8 mouse cellular contexts compared by ENCODE assay signal in the genomic region with DNA sequence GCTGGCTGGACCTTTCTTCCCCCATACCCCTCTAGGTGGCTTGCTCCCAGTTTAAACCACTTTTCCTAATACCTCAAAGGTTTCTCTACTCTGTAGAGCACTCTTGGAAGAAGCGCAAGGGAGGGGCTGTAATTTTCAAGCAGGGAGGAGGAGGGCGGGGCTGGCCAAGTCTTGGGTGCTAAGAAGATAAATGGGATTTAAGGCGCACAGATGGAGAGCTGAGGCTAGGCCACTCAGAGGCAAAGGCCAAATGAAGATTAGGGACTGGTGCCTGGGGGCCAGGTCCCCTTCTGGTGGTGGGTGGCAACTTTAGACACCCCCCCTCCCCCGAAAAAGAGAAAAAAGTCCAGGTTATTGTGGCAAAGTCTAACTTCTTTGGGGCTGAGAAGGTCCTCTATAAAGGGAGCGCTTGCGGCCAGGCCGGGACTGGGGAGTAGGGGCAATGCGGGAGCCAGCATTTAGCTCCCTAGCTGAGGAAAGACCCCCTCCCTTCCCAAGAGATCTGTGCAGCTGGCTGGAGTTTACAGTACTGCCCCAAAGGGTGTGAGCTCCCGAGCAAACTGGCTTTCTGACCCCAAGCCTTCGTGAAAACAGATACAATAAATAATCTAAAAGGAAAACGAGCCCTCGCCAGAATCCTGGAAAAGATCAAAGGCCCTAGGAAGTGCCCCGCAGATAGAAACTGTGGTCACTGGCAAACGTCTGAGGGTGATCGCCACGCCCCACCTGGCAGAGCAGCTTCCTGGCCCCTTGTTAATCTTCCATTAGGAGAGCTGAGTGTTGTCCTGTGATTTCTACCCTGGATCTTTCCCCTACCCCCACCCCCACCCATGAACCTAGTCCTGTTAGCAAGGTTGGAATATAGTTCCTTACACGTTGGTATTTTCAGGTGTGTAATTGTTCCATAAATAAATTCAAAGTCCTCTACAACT. TPM values are rescaled to one million over a fixed set of nuclear protein-coding genes. Genes with fewer than 3 reads are reported as not detected.
A peak's percentile ranks its signal among the peaks of the same experiment; 100 is the strongest.
DNase-seq lines count a peak whose midpoint lies in the region; ATAC-seq and TF ChIP-seq lines count a peak whose summit lies in the region.

No protein-coding gene starts in this region.

- H3K36me3 ChIP-seq in intestine, embryonic 15.5 days: no peaks in the 10 kb centered on the region
- no peaks in the 10 kb centered on the region for H3K36me3 ChIP-seq in midbrain, embryonic 10.5 days

- H3K9ac ChIP-seq in intestine, embryonic 15.5 days: peak overlapping the region; percentile 76

- no peak for TF ChIP-seq CTCF in embryonic fibroblast, embryonic 13.5 days (IDR thresholded peaks at IDR 0.05; ENCODE audit: borderline replicate concordance, insufficient read depth, low read length)

- H3K4me2 ChIP-seq in intestine, embryonic 15.5 days (replicated peaks): peak overlapping the region; percentile 92

- 8% methylated on average over 17 of the region's 17 CpGs for WGBS in intestine, embryonic 15.5 days
- WGBS in midbrain, embryonic 10.5 days: 2% methylated on average over 17 of the region's 17 CpGs

- peak overlapping the region; percentile 65 for H3K4me3 ChIP-seq in embryonic fibroblast, embryonic 13.5 days (ENCODE audit: insufficient read depth, low read length)
- peak overlapping the region; percentile 63 for H3K4me3 ChIP-seq in intestine, embryonic 15.5 days (replicated peaks)
- peak overlapping the region; percentile 71 for H3K4me3 ChIP-seq in midbrain, embryonic 10.5 days

- H3K27ac ChIP-seq in embryonic fibroblast, embryonic 13.5 days (ENCODE audit: insufficient read depth, low read length): no peak overlapping the region
- peak overlapping the region; percentile 87 for H3K27ac ChIP-seq in intestine, embryonic 15.5 days
- peak overlapping the region; percentile 81 for H3K27ac ChIP-seq in midbrain, embryonic 10.5 days (replicated peaks)

- no peaks in the 10 kb centered on the region for H3K9me3 ChIP-seq in intestine, embryonic 15.5 days
- H3K9me3 ChIP-seq in midbrain, embryonic 10.5 days (replicated peaks): 0 out of 2 replicates have a peak, but pooled peaks cover under 1% of the 10 kb centered on the region

- peak; percentile 65 for ATAC-seq in intestine, embryonic 15.5 days
- no peak for ATAC-seq in erythroblast, adult 5-6 weeks (replicated peaks; ENCODE audit: low FRiP score, poor library complexity, severe bottlenecking)

- DNase-seq in heart, adult 11 months: peak; percentile 90
- DNase-seq in heart, adult 8-10 months (ENCODE audit: low spot score): no peak
- DNase-seq in midbrain, embryonic 10.5 days (ENCODE audit: low spot score): peak; percentile 25
- DNase-seq in urinary bladder, postnatal 25 days (ENCODE audit: low spot score): no peak
- no peak for DNase-seq in cerebellum, adult 9-10 months

- TF ChIP-seq POLR2A in embryonic fibroblast, embryonic 13.5 days (IDR thresholded peaks at IDR 0.05; ENCODE audit: low read depth, low read length): no peak

- H3K4me1 ChIP-seq in embryonic fibroblast, embryonic 13.5 days (ENCODE audit: control insufficient read depth, insufficient read depth, low read length): no peaks in the 10 kb centered on the region
- H3K4me1 ChIP-seq in intestine, embryonic 15.5 days (replicated peaks): peaks cover 7% of the 10 kb centered on the region; the same call in 1 of the 2 replicates
- H3K4me1 ChIP-seq in midbrain, embryonic 10.5 days: peaks cover 17% of the 10 kb centered on the region

- no peaks in the 10 kb centered on the region for H3K27me3 ChIP-seq in intestine, embryonic 15.5 days (replicated peaks)
- H3K27me3 ChIP-seq in midbrain, embryonic 10.5 days (ENCODE audit: low read depth, poor library complexity, severe bottlenecking): peaks cover 50% of the 10 kb centered on the region

RNA-seq across cellular contexts. Expression of a gene that starts 0.7 kb away (rescaled TPM):
- 10 to 100 TPM in 1 of 4 experiments, 1 to 10 TPM in 3; 4.2 to 13.1 (median 8.9) TPM for total RNA-seq in heart, adult 8-10 months (2022)
- polyA plus RNA-seq in embryonic fibroblast, embryonic 13.5 days (2011; ENCODE audit: insufficient read length, low read depth, missing spikeins): 0.87 and 1.3 TPM in 2 replicates
- 21.5 and 24.8 TPM in 2 replicates for polyA plus RNA-seq in intestine, embryonic 15.5 days (2015; fragmentation: Nextera tagmentation; extraction: Ambion mirVana)
- 9.2 and 11.3 TPM in 2 replicates for polyA plus RNA-seq in midbrain, embryonic 10.5 days (2016; fragmentation: Nextera tagmentation; extraction: Ambion mirVana)
- total RNA-seq in erythroblast, adult 5-6 weeks (2015; ENCODE audit: low replicate concordance): not detected in 2 replicates
- total RNA-seq in erythroblast, adult 5-6 weeks (2017; ENCODE audit: low replicate concordance): not detected in 2 replicates

Comparison
In these comparisons a context has a peak if more than half of its experiments do, and no peak if none do; other contexts are left out.
1. DNase-seq: peak in heart, adult 11 months (single experiment) and midbrain, embryonic 10.5 days (single experiment); none in heart, adult 8-10 months (single experiment), urinary bladder, postnatal 25 days (single experiment) and cerebellum, adult 9-10 months (single experiment).
2. Peak in every context shown above with its lines, with median percentiles within 50 percentile points of each other: H3K4me3 ChIP-seq.